Comparison of ENCODE assay signal across 11 mouse cellular contexts in genomic region chr16:29034053-29034794, GRCm38 (mm10).
DNase-seq lines count a peak whose midpoint lies in the region; ATAC-seq and TF ChIP-seq lines count a peak whose summit lies in the region.
"Had no signal": no experiment of that assay in that cellular context is flagged by ENCODE, and none has a peak within 500 bp of the region (broad histone marks: within the 10 kb centered on the region; RNA-seq: fewer than 3 reads in every experiment).

No protein-coding gene starts in this region.

- intact Hi-C loops in gastrocnemius, adult 2 months (cut with DNase I) = no loop called here

- H3K4me3 ChIP-seq in forebrain, embryonic 14.5 days (ENCODE audit: low read depth, low read length) = no peak overlapping the region
- H3K4me3 ChIP-seq in gastrocnemius, adult 2 months = no peak overlapping the region
- H3K4me3 ChIP-seq: embryonic facial prominence, embryonic 15.5 days; myocyte had no signal

- no peak for TF ChIP-seq CTCF in gastrocnemius, adult 2 months (IDR thresholded peaks at IDR 0.05)

- peak; percentile 50 for ATAC-seq in cerebellum, adult (ENCODE audit: insufficient number of reproducible peaks, low FRiP score, low TSS enrichment)
- peak; percentile 37; the same call in 1 of the 2 replicates for ATAC-seq in forebrain, embryonic 14.5 days
- ATAC-seq: liver, postnatal 0 days had no signal

- H3K36me3 ChIP-seq in forebrain, embryonic 14.5 days (ENCODE audit: control insufficient read depth, insufficient read depth, low read length) = no peaks in the 10 kb centered on the region
- H3K36me3 ChIP-seq: embryonic facial prominence, embryonic 15.5 days had no signal

- WGBS in forebrain, embryonic 14.5 days = 54% methylated on average over 16 of the region's 16 CpGs

- H3K4me1 ChIP-seq in forebrain, embryonic 14.5 days (ENCODE audit: control insufficient read depth, insufficient read depth, low read length) = no peaks in the 10 kb centered on the region
- H3K4me1 ChIP-seq: embryonic facial prominence, embryonic 15.5 days had no signal

- no peaks in the 10 kb centered on the region for H3K27me3 ChIP-seq in forebrain, embryonic 14.5 days (replicated peaks; ENCODE audit: control insufficient read depth, insufficient read depth, low read length)
- H3K27me3 ChIP-seq: embryonic facial prominence, embryonic 15.5 days had no signal

- H3K9ac ChIP-seq in forebrain, embryonic 14.5 days (ENCODE audit: low read length) = no peak overlapping the region
- H3K9ac ChIP-seq: embryonic facial prominence, embryonic 15.5 days; liver, postnatal 0 days had no signal

- no peak for DNase-seq in cerebellum, adult 11 months
- DNase-seq in cerebellum, adult 8-10 months = peak; percentile 9
- DNase-seq in forebrain, embryonic 14.5 days (ENCODE audit: low spot score) = no peak
- DNase-seq in neural tube, embryonic 10.5 days (ENCODE audit: extremely low spot score, low spot score) = peak; percentile 19
- DNase-seq in lung, postnatal 4 days = no peak
- no peak for DNase-seq in kidney, adult 8-10 months
- no peak for DNase-seq in gastrocnemius, adult 2 months
- DNase-seq: liver, postnatal 0 days had no signal

- no peak overlapping the region for H3K4me2 ChIP-seq in forebrain, embryonic 14.5 days (ENCODE audit: low read length)
- H3K4me2 ChIP-seq: embryonic facial prominence, embryonic 15.5 days had no signal

- no peak overlapping the region for H3K27ac ChIP-seq in forebrain, embryonic 14.5 days (ENCODE audit: low read depth, low read length)
- no peak overlapping the region for H3K27ac ChIP-seq in gastrocnemius, adult 2 months
- H3K27ac ChIP-seq: embryonic facial prominence, embryonic 15.5 days had no signal

- H3K9me3 ChIP-seq in forebrain, embryonic 14.5 days (replicated peaks; ENCODE audit: control insufficient read depth, low read length) = no peaks in the 10 kb centered on the region
- H3K9me3 ChIP-seq: embryonic facial prominence, embryonic 15.5 days had no signal

Comparison
In these comparisons a context has a peak if more than half of its experiments do, and no peak if none do; other contexts are left out.
1. DNase-seq: peak in cerebellum, adult 8-10 months (single experiment) and neural tube, embryonic 10.5 days (single experiment); none in cerebellum, adult 11 months (single experiment), forebrain, embryonic 14.5 days (single experiment), lung, postnatal 4 days (0 of 2), kidney, adult 8-10 months (0 of 2) and gastrocnemius, adult 2 months (single experiment).